Mouse (Mus musculus): ENCODE data around the gene Foxa3. TPM values are rescaled to one million over a fixed set of nuclear protein-coding genes. Genes with fewer than 3 reads are reported as not detected.

The Foxa3 gene
- polyA plus RNA-seq, 1 experiment from 2014 or later: not detected

DNA sequence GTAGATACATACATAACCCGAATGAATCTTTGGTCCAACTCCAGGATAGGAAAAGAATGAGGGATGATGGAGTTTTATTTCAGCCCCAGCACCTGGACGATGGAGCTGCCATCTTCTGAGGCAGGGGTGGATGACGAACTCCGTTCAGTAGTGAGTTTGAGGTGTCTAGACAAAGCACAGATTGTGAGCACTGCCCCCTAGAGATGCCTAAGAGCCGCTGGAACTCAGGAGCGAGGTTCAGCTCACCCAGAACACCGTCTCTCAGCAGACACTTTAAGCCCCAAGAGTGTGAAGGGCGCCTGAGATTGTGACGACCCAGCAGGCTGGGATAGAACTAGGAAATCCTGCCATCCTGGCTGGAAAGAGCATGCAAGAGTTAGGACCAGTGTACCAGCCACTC is 24.5 kb downstream of the Foxa3 start:
- H3K4me2 ChIP-seq (ENCODE audit: low read length): no peak overlapping the region
- peaks cover 18% of the 10 kb centered on the region for H3K4me1 ChIP-seq (ENCODE audit: control insufficient read depth, insufficient read depth, low read length)
- no peak for ATAC-seq
- H3K27me3 ChIP-seq (ENCODE audit: control insufficient read depth, insufficient read depth, low read depth, low read length): no peaks in the 10 kb centered on the region
- H3K4me3 ChIP-seq (ENCODE audit: low read depth, low read length): no peak overlapping the region
- H3K9me3 ChIP-seq (replicated peaks; ENCODE audit: control insufficient read depth, low read length, poor library complexity, severe bottlenecking): no peaks in the 10 kb centered on the region
- H3K27ac ChIP-seq (ENCODE audit: low read length): no peak overlapping the region
- 24% methylated on average over 9 of the region's 9 CpGs for WGBS
- no peak overlapping the region for H3K9ac ChIP-seq (ENCODE audit: low read depth, low read length)
- H3K36me3 ChIP-seq (ENCODE audit: control insufficient read depth, insufficient read depth, low read length): no peaks in the 10 kb centered on the region

DNA sequence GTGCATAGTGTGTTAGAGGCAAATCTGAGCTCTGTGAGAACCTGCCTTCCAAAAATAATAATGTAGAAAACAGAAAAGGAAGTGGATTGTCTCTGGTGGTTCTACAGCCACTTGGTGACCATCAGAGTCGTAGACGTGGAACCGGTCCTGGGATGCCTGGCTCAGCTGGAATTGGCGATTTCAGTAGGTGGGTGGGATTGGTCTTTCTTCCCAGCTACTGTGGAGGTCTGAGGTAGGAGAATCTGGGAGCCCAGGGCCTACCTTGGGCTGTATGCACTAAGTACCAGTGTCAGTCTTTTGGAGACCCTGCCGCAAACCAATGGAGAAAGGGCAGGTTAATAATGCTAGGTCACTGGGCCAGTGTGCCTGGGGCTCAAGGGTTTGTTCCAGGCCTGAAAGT is 30.3 kb downstream of the Foxa3 start:
- H3K9ac ChIP-seq (ENCODE audit: low read depth, low read length): peak overlapping the region; percentile 78; the same call in 1 of the 2 replicates
- WGBS: 95% methylated on average over 5 of the region's 5 CpGs
- no peaks in the 10 kb centered on the region for H3K36me3 ChIP-seq (ENCODE audit: control insufficient read depth, insufficient read depth, low read length)
- H3K4me3 ChIP-seq (ENCODE audit: low read depth, low read length): peak overlapping the region; percentile 67
- H3K27ac ChIP-seq (ENCODE audit: low read length): no peak overlapping the region
- peak overlapping the region; percentile 91 for H3K4me2 ChIP-seq (ENCODE audit: low read length)
- no peaks in the 10 kb centered on the region for H3K9me3 ChIP-seq (replicated peaks; ENCODE audit: control insufficient read depth, low read length, poor library complexity, severe bottlenecking)
- peaks cover 31% of the 10 kb centered on the region for H3K4me1 ChIP-seq (ENCODE audit: control insufficient read depth, insufficient read depth, low read length)
- H3K27me3 ChIP-seq (ENCODE audit: control insufficient read depth, insufficient read depth, low read depth, low read length): no peaks in the 10 kb centered on the region
- ATAC-seq: no peak

GRCm38 (mm10) chr7:18992294-18992675 is 31.1 kb downstream of the Foxa3 start:
- 4% methylated on average over 31 of the region's 31 CpGs for WGBS
- Histone ChIP-seq H3K9me3 (replicated peaks; ENCODE audit: control insufficient read depth, low read length, poor library complexity, severe bottlenecking) (no peaks in the 10 kb centered on the region), H3K36me3 (ENCODE audit: control insufficient read depth, insufficient read depth, low read length) (no peaks in the 10 kb centered on the region), H3K4me3 (ENCODE audit: low read depth, low read length) (peak overlapping the region; percentile 67), H3K9ac (ENCODE audit: low read depth, low read length) (peak overlapping the region; percentile 78), H3K4me2 (ENCODE audit: low read length) (peak overlapping the region; percentile 91), H3K4me1 (ENCODE audit: control insufficient read depth, insufficient read depth, low read length) (peaks cover 31% of the 10 kb centered on the region), H3K27me3 (ENCODE audit: control insufficient read depth, insufficient read depth, low read depth, low read length) (no peaks in the 10 kb centered on the region), H3K27ac (ENCODE audit: low read length) (peak overlapping the region; percentile 80)
- no peak for ATAC-seq

- H3K4me3 ChIP-seq (ENCODE audit: low read depth, low read length): peak overlapping the region; percentile 67
- no peaks in the 10 kb centered on the region for H3K9me3 ChIP-seq (replicated peaks; ENCODE audit: control insufficient read depth, low read length, poor library complexity, severe bottlenecking)
- peaks cover 31% of the 10 kb centered on the region for H3K4me1 ChIP-seq (ENCODE audit: control insufficient read depth, insufficient read depth, low read length)
- ATAC-seq: no peak; the same call in none of the 2 replicates
- H3K9ac ChIP-seq (ENCODE audit: low read depth, low read length): peak overlapping the region; percentile 78
- H3K27me3 ChIP-seq (ENCODE audit: control insufficient read depth, insufficient read depth, low read depth, low read length): no peaks in the 10 kb centered on the region
- peak overlapping the region; percentile 80 for H3K27ac ChIP-seq (ENCODE audit: low read length)
- H3K36me3 ChIP-seq (ENCODE audit: control insufficient read depth, insufficient read depth, low read length): no peaks in the 10 kb centered on the region
- WGBS: under 1% methylated on average over 58 of the region's 59 CpGs
- peak overlapping the region; percentile 91 for H3K4me2 ChIP-seq (ENCODE audit: low read length)
Observed at GRCm38 (mm10) chr7:18991660-18992293, 31.6 kb downstream of the Foxa3 start.

GRCm38 (mm10) chr7:18990601-18991295 is 32.6 kb downstream of the Foxa3 start, which contains the start of gene Mypop:
Gene Mypop, plus strand, starts transcription at chr7:18991245.
- peak within 1 kb of the TSS; percentile 91 for H3K4me2 ChIP-seq (ENCODE audit: low read length)
- H3K4me3 ChIP-seq (ENCODE audit: low read depth, low read length): peak within 1 kb of the TSS; percentile 67
- WGBS: under 1% methylated on average over 37 of the region's 37 CpGs
- no peaks in the 10 kb centered on the region for H3K36me3 ChIP-seq (ENCODE audit: control insufficient read depth, insufficient read depth, low read length)
- H3K9me3 ChIP-seq (replicated peaks; ENCODE audit: control insufficient read depth, low read length, poor library complexity, severe bottlenecking): no peaks in the 10 kb centered on the region
- H3K27ac ChIP-seq (ENCODE audit: low read length): peak within 1 kb of the TSS; percentile 95
- peak within 1 kb of the TSS; percentile 78 for H3K9ac ChIP-seq (ENCODE audit: low read depth, low read length)
- peaks cover 31% of the 10 kb centered on the region for H3K4me1 ChIP-seq (ENCODE audit: control insufficient read depth, insufficient read depth, low read length)
- peak; percentile 92 for ATAC-seq
- H3K27me3 ChIP-seq (ENCODE audit: control insufficient read depth, insufficient read depth, low read depth, low read length): no peaks in the 10 kb centered on the region

DNA sequence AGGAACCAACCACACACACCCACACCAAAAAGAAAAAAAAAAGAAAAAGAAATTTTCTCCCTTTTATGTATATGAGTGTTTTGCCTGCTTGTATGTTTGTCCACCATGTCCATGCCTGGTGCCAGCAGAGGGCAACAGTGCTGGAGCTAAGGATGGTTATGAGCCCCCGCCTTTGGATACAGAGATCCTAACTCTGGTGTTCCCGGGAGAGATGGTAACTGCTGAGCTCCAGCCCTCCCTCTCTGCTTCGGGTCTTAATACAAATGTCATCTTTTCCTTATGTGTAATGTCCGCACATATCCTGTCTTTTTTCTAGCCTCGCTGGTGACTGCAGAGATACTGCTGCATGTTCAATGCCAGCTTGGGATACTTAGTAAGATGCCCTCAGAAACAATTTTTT is 33.3 kb downstream of the Foxa3 start:
- peak overlapping the region; percentile 67 for H3K4me2 ChIP-seq (ENCODE audit: low read length)
- H3K4me3 ChIP-seq (ENCODE audit: low read depth, low read length): peak overlapping the region; percentile 67
- H3K36me3 ChIP-seq (ENCODE audit: control insufficient read depth, insufficient read depth, low read length): no peaks in the 10 kb centered on the region
- no peaks in the 10 kb centered on the region for H3K27me3 ChIP-seq (ENCODE audit: control insufficient read depth, insufficient read depth, low read depth, low read length)
- H3K9me3 ChIP-seq (replicated peaks; ENCODE audit: control insufficient read depth, low read length, poor library complexity, severe bottlenecking): no peaks in the 10 kb centered on the region
- peak; percentile 25 for ATAC-seq
- 7% methylated on average over 5 of the region's 5 CpGs for WGBS
- peak overlapping the region; percentile 95 for H3K27ac ChIP-seq (ENCODE audit: low read length)
- peaks cover 29% of the 10 kb centered on the region for H3K4me1 ChIP-seq (ENCODE audit: control insufficient read depth, insufficient read depth, low read length)
- peak overlapping the region; percentile 63 for H3K9ac ChIP-seq (ENCODE audit: low read depth, low read length)

DNA sequence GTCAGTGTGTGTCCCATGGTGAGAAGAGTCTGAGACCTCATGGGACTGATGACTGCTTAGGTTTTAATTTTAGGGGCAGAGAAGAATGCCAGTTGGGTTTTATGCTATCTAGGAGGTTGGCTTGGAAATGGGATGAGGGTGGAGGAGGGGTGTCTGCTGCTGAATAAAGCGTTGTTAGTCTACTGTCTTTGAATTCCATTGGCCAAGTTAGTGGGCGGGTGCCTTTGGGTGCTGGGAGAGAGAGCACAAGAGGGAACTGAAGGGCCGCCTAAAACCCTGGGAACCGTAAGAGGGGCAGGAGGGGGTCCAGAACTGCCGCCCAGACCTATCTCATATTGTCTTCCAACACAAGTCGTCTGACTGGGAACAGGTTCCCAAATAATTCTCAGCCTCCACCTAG is 34.6 kb downstream of the Foxa3 start:
- Histone ChIP-seq H3K9me3 (replicated peaks; ENCODE audit: control insufficient read depth, low read length, poor library complexity, severe bottlenecking) (no peaks in the 10 kb centered on the region), H3K36me3 (ENCODE audit: control insufficient read depth, insufficient read depth, low read length) (no peaks in the 10 kb centered on the region), H3K27ac (ENCODE audit: low read length) (no peak overlapping the region), H3K4me2 (ENCODE audit: low read length) (no peak overlapping the region), H3K9ac (ENCODE audit: low read depth, low read length) (no peak overlapping the region), H3K4me3 (ENCODE audit: low read depth, low read length) (no peak overlapping the region), H3K4me1 (ENCODE audit: control insufficient read depth, insufficient read depth, low read length) (peaks cover 21% of the 10 kb centered on the region), H3K27me3 (ENCODE audit: control insufficient read depth, insufficient read depth, low read depth, low read length) (no peaks in the 10 kb centered on the region)
- ATAC-seq: no peak
- WGBS: 77% methylated on average over 6 of the region's 6 CpGs

DNA sequence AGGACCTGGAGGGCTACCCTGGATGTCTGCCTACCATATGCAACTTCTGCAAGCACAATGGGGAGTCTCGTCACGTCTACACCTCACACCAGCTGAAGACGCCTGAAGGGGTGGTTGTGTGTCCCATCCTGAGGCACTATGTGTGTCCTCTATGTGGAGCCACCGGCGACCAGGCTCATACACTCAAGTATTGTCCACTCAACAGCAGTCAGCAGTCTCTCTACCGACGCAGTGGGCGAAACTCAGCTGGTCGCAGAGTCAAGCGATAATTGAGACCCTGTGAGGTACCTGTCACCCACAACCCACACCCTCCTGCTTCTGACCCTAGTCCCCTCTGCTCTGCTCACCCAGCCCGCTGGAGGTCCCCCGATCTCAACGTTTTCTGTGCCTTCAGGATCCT is 35.6 kb downstream of the Foxa3 start:
- Histone ChIP-seq H3K9ac (ENCODE audit: low read depth, low read length) (no peak overlapping the region), H3K4me3 (ENCODE audit: low read depth, low read length) (no peak overlapping the region), H3K4me2 (ENCODE audit: low read length) (no peak overlapping the region), H3K27me3 (ENCODE audit: control insufficient read depth, insufficient read depth, low read depth, low read length) (no peaks in the 10 kb centered on the region), H3K27ac (ENCODE audit: low read length) (no peak overlapping the region), H3K9me3 (replicated peaks; ENCODE audit: control insufficient read depth, low read length, poor library complexity, severe bottlenecking) (no peaks in the 10 kb centered on the region), H3K36me3 (ENCODE audit: control insufficient read depth, insufficient read depth, low read length) (no peaks in the 10 kb centered on the region), H3K4me1 (ENCODE audit: control insufficient read depth, insufficient read depth, low read length) (peaks cover 11% of the 10 kb centered on the region)
- WGBS: 76% methylated on average over 13 of the region's 13 CpGs
- no peak for ATAC-seq

DNA sequence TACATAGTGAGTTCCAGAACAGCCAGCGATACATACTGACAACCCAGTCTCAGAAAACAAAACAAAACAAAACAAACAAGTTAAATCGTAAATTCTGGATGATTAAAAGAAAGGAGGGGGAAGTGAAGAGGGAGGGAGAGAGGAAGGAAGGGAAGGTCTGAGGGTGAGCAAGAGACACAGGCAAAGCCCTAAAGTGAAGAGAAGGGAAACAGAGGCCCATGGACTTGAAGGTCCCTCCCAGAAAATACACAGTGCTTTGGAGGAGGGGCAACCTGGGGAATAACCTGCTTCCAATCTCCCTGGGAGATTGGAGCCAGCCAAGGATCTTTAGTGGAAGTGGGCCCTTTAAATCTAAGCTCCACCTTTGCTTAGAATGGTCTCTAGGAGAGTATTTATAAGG is 36.2 kb downstream of the Foxa3 start, which contains the start of gene Nanos2:
Gene Nanos2 (plus strand): TSS at position 301 of the 400 bp plus-strand sequence.
- Histone ChIP-seq H3K27ac (ENCODE audit: low read length) (no peak within 1 kb of the TSS), H3K4me2 (ENCODE audit: low read length) (no peak within 1 kb of the TSS), H3K9me3 (replicated peaks; ENCODE audit: control insufficient read depth, low read length, poor library complexity, severe bottlenecking) (no peaks in the 10 kb centered on the region), H3K36me3 (ENCODE audit: control insufficient read depth, insufficient read depth, low read length) (no peaks in the 10 kb centered on the region), H3K27me3 (ENCODE audit: control insufficient read depth, insufficient read depth, low read depth, low read length) (no peaks in the 10 kb centered on the region), H3K4me1 (ENCODE audit: control insufficient read depth, insufficient read depth, low read length) (peaks cover 5% of the 10 kb centered on the region; the same call in 1 of the 2 replicates), H3K4me3 (ENCODE audit: low read depth, low read length) (no peak within 1 kb of the TSS), H3K9ac (ENCODE audit: low read depth, low read length) (no peak within 1 kb of the TSS)
- ATAC-seq: no peak
- 87% methylated on average over 2 of the region's 2 CpGs for WGBS
